Mouse (Mus musculus): ENCODE data around the gene Ccdc12. TPM values are rescaled to one million over a fixed set of nuclear protein-coding genes. Genes with fewer than 3 reads are reported as not detected.
A peak's percentile ranks its signal among the peaks of the same experiment; 100 is the strongest.

Ccdc12 gene
- polyA plus RNA-seq, 1 experiment from 2014 or later: 120 TPM

GRCm38 (mm10) chr9:110654726-110655650, 1.3 kb upstream of the Ccdc12 start:
- DNase-seq (ENCODE audit: low spot score) (no peak), ATAC-seq (no peak)
- no peaks in the 10 kb centered on the region for H3K9me3 ChIP-seq (replicated peaks; ENCODE audit: control insufficient read depth, low read length)
- peak overlapping the region; percentile 99 for H3K4me2 ChIP-seq (ENCODE audit: low read length)
- H3K27ac ChIP-seq (ENCODE audit: low read depth, low read length): no peak overlapping the region
- no peak overlapping the region for H3K4me3 ChIP-seq (ENCODE audit: low read depth, low read length)
- peaks cover 31% of the 10 kb centered on the region for H3K4me1 ChIP-seq (ENCODE audit: control insufficient read depth, insufficient read depth, low read length)
- WGBS: 82% methylated on average over 19 of the region's 19 CpGs
- no peak overlapping the region for H3K9ac ChIP-seq (ENCODE audit: low read length)
- H3K36me3 ChIP-seq (ENCODE audit: control insufficient read depth, insufficient read depth, low read length): peaks cover 7% of the 10 kb centered on the region; the same call in 1 of the 2 replicates
- no peaks in the 10 kb centered on the region for H3K27me3 ChIP-seq (replicated peaks; ENCODE audit: control insufficient read depth, insufficient read depth, low read length)

GRCm38 (mm10) chr9:110655651-110656007, 674 bp upstream of the Ccdc12 start:
- no peak for ATAC-seq
- WGBS: 80% methylated on average over 10 of the region's 10 CpGs

GRCm38 (mm10) chr9:110657474-110658078, 1.3 kb downstream of the Ccdc12 start:
- DNase-seq (ENCODE audit: low spot score) (no peak), ATAC-seq (no peak)
- Histone ChIP-seq H3K36me3 (ENCODE audit: control insufficient read depth, insufficient read depth, low read length) (peaks cover 7% of the 10 kb centered on the region; the same call in 1 of the 2 replicates), H3K4me2 (ENCODE audit: low read length) (peak overlapping the region; percentile 73), H3K9me3 (replicated peaks; ENCODE audit: control insufficient read depth, low read length) (no peaks in the 10 kb centered on the region), H3K9ac (ENCODE audit: low read length) (peak overlapping the region; percentile 81), H3K4me3 (ENCODE audit: low read depth, low read length) (peak overlapping the region; percentile 61), H3K27ac (ENCODE audit: low read depth, low read length) (no peak overlapping the region), H3K4me1 (ENCODE audit: control insufficient read depth, insufficient read depth, low read length) (peaks cover 23% of the 10 kb centered on the region), H3K27me3 (replicated peaks; ENCODE audit: control insufficient read depth, insufficient read depth, low read length) (no peaks in the 10 kb centered on the region)
- WGBS: 88% methylated on average over 13 of the region's 13 CpGs

More at GRCm38 (mm10) chr9:110655651-110656007, 674 bp upstream of the Ccdc12 start:
- H3K27me3 ChIP-seq (replicated peaks; ENCODE audit: control insufficient read depth, insufficient read depth, low read length): no peaks in the 10 kb centered on the region
- H3K4me1 ChIP-seq (ENCODE audit: control insufficient read depth, insufficient read depth, low read length): peaks cover 28% of the 10 kb centered on the region
- H3K4me3 ChIP-seq (ENCODE audit: low read depth, low read length): peak overlapping the region; percentile 61
- H3K9ac ChIP-seq (ENCODE audit: low read length): peak overlapping the region; percentile 81
- H3K4me2 ChIP-seq (ENCODE audit: low read length): peak overlapping the region; percentile 71
- H3K9me3 ChIP-seq (replicated peaks; ENCODE audit: control insufficient read depth, low read length): no peaks in the 10 kb centered on the region
- H3K36me3 ChIP-seq (ENCODE audit: control insufficient read depth, insufficient read depth, low read length): peaks cover 7% of the 10 kb centered on the region; the same call in 1 of the 2 replicates
- H3K27ac ChIP-seq (ENCODE audit: low read depth, low read length): peak overlapping the region; percentile 94
- DNase-seq (ENCODE audit: low spot score): no peak

- no peak overlapping the region for H3K4me3 ChIP-seq (ENCODE audit: low read depth, low read length)
- no peaks in the 10 kb centered on the region for H3K27me3 ChIP-seq (replicated peaks; ENCODE audit: control insufficient read depth, insufficient read depth, low read length)
- DNase-seq (ENCODE audit: low spot score): no peak
- no peak overlapping the region for H3K9ac ChIP-seq (ENCODE audit: low read length)
- ATAC-seq: no peak
- no peaks in the 10 kb centered on the region for H3K9me3 ChIP-seq (replicated peaks; ENCODE audit: control insufficient read depth, low read length)
- H3K36me3 ChIP-seq (ENCODE audit: control insufficient read depth, insufficient read depth, low read length): peaks cover 7% of the 10 kb centered on the region; the same call in 1 of the 2 replicates
- H3K27ac ChIP-seq (ENCODE audit: low read depth, low read length): no peak overlapping the region
- H3K4me2 ChIP-seq (ENCODE audit: low read length): no peak overlapping the region
- peaks cover 9% of the 10 kb centered on the region for H3K4me1 ChIP-seq (ENCODE audit: control insufficient read depth, insufficient read depth, low read length)
- WGBS: 93% methylated on average over 12 of the region's 12 CpGs
These were observed 3.2 kb downstream of the Ccdc12 start for GRCm38 (mm10) chr9:110659521-110659920.

- H3K4me3 ChIP-seq (ENCODE audit: low read depth, low read length): no peak overlapping the region
- H3K36me3 ChIP-seq (ENCODE audit: control insufficient read depth, insufficient read depth, low read length): peaks cover 7% of the 10 kb centered on the region; the same call in 1 of the 2 replicates
- ATAC-seq (no peak), DNase-seq (ENCODE audit: low spot score) (no peak)
- no peak overlapping the region for H3K9ac ChIP-seq (ENCODE audit: low read length)
- H3K4me2 ChIP-seq (ENCODE audit: low read length): no peak overlapping the region
- no peak overlapping the region for H3K27ac ChIP-seq (ENCODE audit: low read depth, low read length)
- H3K27me3 ChIP-seq (replicated peaks; ENCODE audit: control insufficient read depth, insufficient read depth, low read length): no peaks in the 10 kb centered on the region
- H3K9me3 ChIP-seq (replicated peaks; ENCODE audit: control insufficient read depth, low read length): no peaks in the 10 kb centered on the region
- 86% methylated on average over 2 of the region's 2 CpGs for WGBS
- H3K4me1 ChIP-seq (ENCODE audit: control insufficient read depth, insufficient read depth, low read length): peaks cover 8% of the 10 kb centered on the region
These were observed 3.9 kb downstream of the Ccdc12 start for GRCm38 (mm10) chr9:110660208-110660607.

- peaks cover 6% of the 10 kb centered on the region for H3K4me1 ChIP-seq (ENCODE audit: control insufficient read depth, insufficient read depth, low read length)
- H3K36me3 ChIP-seq (ENCODE audit: control insufficient read depth, insufficient read depth, low read length): peaks cover 7% of the 10 kb centered on the region; the same call in 1 of the 2 replicates
- WGBS: 83% methylated on average over 7 of the region's 7 CpGs
- H3K9ac ChIP-seq (ENCODE audit: low read length): no peak overlapping the region
- no peak overlapping the region for H3K4me2 ChIP-seq (ENCODE audit: low read length)
- H3K27ac ChIP-seq (ENCODE audit: low read depth, low read length): no peak overlapping the region
- H3K27me3 ChIP-seq (replicated peaks; ENCODE audit: control insufficient read depth, insufficient read depth, low read length): no peaks in the 10 kb centered on the region
- ATAC-seq: no peak
- no peak for DNase-seq (ENCODE audit: low spot score)
- H3K9me3 ChIP-seq (replicated peaks; ENCODE audit: control insufficient read depth, low read length): no peaks in the 10 kb centered on the region
- no peak overlapping the region for H3K4me3 ChIP-seq (ENCODE audit: low read depth, low read length)
These were observed 4.7 kb downstream of the Ccdc12 start for GRCm38 (mm10) chr9:110660856-110661612.

GRCm38 (mm10) chr9:110662844-110663243, 6.5 kb downstream of the Ccdc12 start:
- Histone ChIP-seq H3K9ac (ENCODE audit: low read length) (no peak overlapping the region), H3K4me1 (ENCODE audit: control insufficient read depth, insufficient read depth, low read length) (peaks cover 3% of the 10 kb centered on the region), H3K4me3 (ENCODE audit: low read depth, low read length) (no peak overlapping the region), H3K9me3 (replicated peaks; ENCODE audit: control insufficient read depth, low read length) (no peaks in the 10 kb centered on the region), H3K27ac (ENCODE audit: low read depth, low read length) (no peak overlapping the region), H3K27me3 (replicated peaks; ENCODE audit: control insufficient read depth, insufficient read depth, low read length) (no peaks in the 10 kb centered on the region), H3K4me2 (ENCODE audit: low read length) (no peak overlapping the region), H3K36me3 (ENCODE audit: control insufficient read depth, insufficient read depth, low read length) (peaks cover 7% of the 10 kb centered on the region; the same call in 1 of the 2 replicates)
- 86% methylated on average over 1 of the region's 1 CpGs for WGBS
- DNase-seq (ENCODE audit: low spot score) (no peak), ATAC-seq (no peak)

GRCm38 (mm10) chr9:110665912-110666311, 9.6 kb downstream of the Ccdc12 start:
- Histone ChIP-seq H3K9me3 (replicated peaks; ENCODE audit: control insufficient read depth, low read length) (no peaks in the 10 kb centered on the region), H3K27ac (ENCODE audit: low read depth, low read length) (no peak overlapping the region), H3K4me1 (ENCODE audit: control insufficient read depth, insufficient read depth, low read length) (peaks cover 3% of the 10 kb centered on the region; the same call in 1 of the 2 replicates), H3K4me3 (ENCODE audit: low read depth, low read length) (no peak overlapping the region), H3K27me3 (replicated peaks; ENCODE audit: control insufficient read depth, insufficient read depth, low read length) (no peaks in the 10 kb centered on the region), H3K36me3 (ENCODE audit: control insufficient read depth, insufficient read depth, low read length) (no peaks in the 10 kb centered on the region), H3K9ac (ENCODE audit: low read length) (no peak overlapping the region), H3K4me2 (ENCODE audit: low read length) (no peak overlapping the region)
- no peak for ATAC-seq
- 21% methylated on average over 4 of the region's 4 CpGs for WGBS
- DNase-seq (ENCODE audit: low spot score): no peak
